Mouse (Mus musculus) large intestine, adult 2 months (tissue): ENCODE measurements around the gene Enthd1. TPM values are rescaled to one million over a fixed set of nuclear protein-coding genes. Genes with fewer than 3 reads are reported as not detected.
"Not testable (repeated sequence)": the region's sequence is repeated elsewhere in the genome, so short reads cannot be mapped to it uniquely, and the experiment has no call there.

Experiments
- DNase-seq: peaks from one replicate; pipeline ENCODE4 v3.0.0-alpha.2; 2012; ENCODE audit warnings: low read depth, low spot score
- WGBS: fragments of 180-500 bp; shearing (Covaris S2); methylation state at CpG from one replicate; pipeline ENCODE4 v1.1.7; 2018; 5-methylcytosine and 5-hydroxymethylcytosine counted together
- polyA plus RNA-seq: library from polyadenylated mRNA; depleted of rRNA; stranded (reverse); fragments of >200 nt; gene quantifications from 2 replicates; pipeline ENCODE4 v1.2.3, GENCODE M21; 2012; rRNA removed

Gene Enthd1
- polyA plus RNA-seq = not detected in 2 replicates

DNA sequence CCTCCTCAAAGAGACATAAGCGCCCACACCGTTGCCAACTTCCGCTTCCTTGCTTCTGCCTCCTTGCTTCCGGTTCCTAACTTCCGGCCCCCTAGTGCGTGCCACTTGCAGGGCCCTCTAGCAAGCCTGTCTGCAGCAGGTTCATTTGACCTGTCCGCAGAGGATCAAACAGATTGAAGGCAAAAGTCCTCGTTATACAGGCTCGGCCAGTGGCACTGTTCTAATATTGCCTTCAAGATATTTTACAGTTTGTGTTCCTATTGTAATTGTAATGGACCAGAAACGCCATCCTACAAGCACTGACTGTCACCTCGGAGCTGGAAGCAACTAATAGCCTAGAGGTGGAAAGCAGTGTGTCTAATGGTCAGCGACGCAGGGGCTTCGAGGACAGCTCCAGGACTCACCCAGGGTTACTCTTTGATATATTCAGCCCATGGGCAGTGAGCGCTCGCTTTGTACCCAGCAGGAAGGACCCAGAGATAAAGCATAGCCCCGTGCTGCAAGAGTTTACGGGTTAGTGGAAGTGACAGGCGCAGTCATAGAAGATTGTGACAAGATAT is at the start of gene Enthd1:
Gene Enthd1 (minus strand): TSS at position 51 of the 560 bp plus-strand sequence.
- 88% methylated on average over 19 of the region's 19 CpGs for WGBS
- no peak for DNase-seq

GRCm38 (mm10) chr15:80613904-80614303 is 48.9 kb upstream of the Enthd1 start:
- WGBS = 59% methylated on average over 5 of the region's 5 CpGs
- DNase-seq = no peak

DNA sequence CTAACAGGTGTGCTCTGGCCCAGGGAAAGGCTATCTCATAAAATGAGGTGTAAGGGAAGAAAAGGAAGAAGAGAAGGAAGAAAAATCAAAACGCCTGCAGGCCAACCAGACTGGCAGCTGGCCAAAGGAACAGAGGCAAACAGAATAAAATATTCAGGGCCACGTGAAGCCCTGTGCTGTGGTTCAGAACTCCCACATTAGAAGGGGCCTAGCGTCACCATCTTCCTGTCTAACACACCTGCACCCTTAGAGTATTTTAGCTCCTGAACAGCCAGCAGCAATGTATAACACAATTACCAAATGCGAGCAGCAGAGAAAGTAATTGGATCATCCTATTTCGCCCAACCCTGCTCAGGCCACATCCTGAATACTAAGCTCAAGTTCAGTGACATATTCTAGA is 46.5 kb upstream of the Enthd1 start:
- WGBS = 45% methylated on average over 5 of the region's 5 CpGs
- no peak for DNase-seq

DNA sequence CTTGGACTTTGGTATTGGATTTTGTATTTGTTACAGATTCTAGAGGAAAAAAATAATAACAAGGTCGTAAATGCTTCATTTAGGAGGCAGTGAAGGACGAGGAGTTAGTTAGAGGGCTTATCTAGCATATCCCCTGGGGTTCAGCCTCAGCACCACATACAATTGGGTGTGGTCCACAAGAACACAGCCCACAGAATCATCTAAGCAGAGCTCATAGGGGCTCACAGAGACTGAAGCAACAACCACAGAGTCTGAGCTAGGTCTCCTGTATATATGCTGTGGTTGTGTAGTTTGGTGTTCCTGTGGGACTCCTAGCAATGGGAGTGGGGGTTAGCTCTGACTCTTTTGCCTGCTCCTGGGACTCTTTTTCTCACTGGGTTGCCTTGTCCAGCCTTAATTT is 45.4 kb upstream of the Enthd1 start:
- WGBS = 60% methylated on average over 2 of the region's 2 CpGs
- DNase-seq = no peak

DNA sequence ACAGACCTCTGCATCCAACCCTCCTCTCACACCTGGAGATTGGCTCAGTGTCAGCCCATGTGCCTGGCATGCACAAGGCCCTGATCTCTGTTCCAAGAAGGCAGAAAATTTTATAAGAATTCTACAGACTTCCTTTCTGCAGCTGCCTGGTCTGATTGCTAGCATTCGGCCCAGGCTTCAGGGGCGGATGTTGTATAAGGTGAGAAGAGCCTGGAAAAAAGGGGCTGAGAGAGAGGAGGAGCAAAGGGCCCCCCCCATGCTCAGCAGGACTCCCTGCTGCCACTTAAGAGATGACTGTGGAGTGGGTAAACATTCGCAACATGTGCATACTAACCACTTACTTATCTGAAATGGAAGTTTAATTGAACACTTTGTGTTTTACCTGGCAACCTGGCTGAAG is 43.0 kb upstream of the Enthd1 start:
- 70% methylated on average over 3 of the region's 3 CpGs for WGBS

GRCm38 (mm10) chr15:80604026-80604425 is 39.1 kb upstream of the Enthd1 start:
- 69% methylated on average over 6 of the region's 6 CpGs for WGBS
- no peak for DNase-seq

More for the DNA sequence above, 43.0 kb upstream of the Enthd1 start:
- DNase-seq = no peak

DNA sequence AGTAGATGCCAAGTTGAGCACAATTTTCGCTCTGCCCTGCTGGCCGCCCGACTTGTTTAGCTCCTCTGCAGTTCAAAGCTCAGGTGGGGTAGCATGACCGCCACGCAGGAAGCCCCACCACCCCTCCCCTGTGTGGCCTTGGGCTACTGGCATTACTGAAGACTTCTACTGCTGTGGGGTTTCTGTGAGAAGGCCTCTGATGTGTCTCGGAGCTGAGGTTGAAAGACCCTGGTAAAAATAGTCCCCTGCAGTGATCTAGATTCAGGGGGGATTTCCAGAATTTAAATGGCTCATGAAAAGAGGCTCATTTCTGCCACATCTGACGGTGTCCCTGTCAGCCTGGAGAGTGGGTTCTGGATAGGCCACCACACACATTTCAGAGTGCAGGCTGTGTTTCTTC is 37.5 kb upstream of the Enthd1 start:
- DNase-seq = no peak
- WGBS = 79% methylated on average over 7 of the region's 7 CpGs

DNA sequence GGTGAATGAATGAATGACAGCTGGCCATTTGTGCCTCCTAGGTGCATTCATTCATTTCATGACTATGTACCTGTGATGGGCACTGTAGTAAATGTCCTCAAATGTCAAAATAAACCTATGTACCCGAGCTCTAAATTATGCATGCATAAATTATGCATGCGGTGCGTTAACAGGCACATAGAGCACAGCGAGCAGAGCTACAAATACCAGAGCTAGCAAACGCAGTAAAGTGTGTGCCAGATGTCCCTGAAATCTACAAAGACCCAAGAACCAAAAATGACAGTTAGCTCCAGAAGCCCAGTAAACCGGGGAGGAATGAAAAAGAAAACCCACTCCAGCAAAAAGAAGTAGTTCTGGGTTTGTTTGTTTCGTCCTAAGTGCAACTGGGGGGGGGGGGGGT is 36.5 kb upstream of the Enthd1 start:
- no peak for DNase-seq
- WGBS = 76% methylated on average over 7 of the region's 7 CpGs

- WGBS = 70% methylated on average over 4 of the region's 4 CpGs
- DNase-seq = no peak
These were observed 34.9 kb upstream of the Enthd1 start for GRCm38 (mm10) chr15:80599843-80600242.

GRCm38 (mm10) chr15:80599213-80599750 is 34.3 kb upstream of the Enthd1 start:
- WGBS = 7% methylated on average over 16 of the region's 16 CpGs
- peak; percentile 31 for DNase-seq

DNA sequence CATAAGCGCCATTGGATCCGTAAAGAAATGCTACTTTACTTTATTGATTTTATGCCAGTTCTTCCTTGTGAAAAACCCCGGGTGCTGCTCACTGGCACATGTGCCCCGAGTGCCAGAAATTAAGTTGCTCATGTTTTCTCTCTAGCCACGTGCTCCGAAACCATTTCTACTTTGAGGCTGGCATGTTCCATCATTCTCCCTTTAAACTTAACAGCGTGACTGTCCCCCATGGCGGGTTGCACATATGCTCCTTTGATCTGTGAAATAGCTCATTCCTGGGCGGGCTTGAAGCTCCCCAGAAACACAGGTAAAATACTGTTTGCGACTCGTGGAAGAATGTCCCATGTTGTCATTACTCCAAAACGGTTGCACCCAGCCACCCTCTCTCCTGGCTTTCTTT is 33.8 kb upstream of the Enthd1 start:
- 41% methylated on average over 12 of the region's 12 CpGs for WGBS

DNA sequence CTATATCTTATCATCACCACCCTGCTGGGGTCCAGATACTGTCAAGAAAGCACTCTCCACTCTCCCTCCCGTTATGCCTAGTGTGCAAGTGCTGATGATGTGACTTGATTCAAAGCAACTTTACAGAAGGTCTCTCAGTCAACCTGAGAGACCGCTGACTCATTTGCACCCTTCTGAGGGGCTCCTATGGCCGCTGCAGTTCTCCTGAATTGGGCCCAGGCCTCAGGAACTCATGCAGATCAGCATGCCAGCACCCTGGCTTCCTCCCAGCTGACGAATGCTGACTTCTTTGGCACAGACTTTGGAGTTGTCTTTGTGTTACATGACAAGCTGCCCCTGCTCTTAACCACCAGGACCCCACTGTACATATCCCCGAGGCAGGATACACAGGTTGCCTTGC is 28.9 kb upstream of the Enthd1 start:
- 63% methylated on average over 5 of the region's 5 CpGs for WGBS
- no peak for DNase-seq

More for the DNA sequence above, 33.8 kb upstream of the Enthd1 start:
- DNase-seq = no peak

DNA sequence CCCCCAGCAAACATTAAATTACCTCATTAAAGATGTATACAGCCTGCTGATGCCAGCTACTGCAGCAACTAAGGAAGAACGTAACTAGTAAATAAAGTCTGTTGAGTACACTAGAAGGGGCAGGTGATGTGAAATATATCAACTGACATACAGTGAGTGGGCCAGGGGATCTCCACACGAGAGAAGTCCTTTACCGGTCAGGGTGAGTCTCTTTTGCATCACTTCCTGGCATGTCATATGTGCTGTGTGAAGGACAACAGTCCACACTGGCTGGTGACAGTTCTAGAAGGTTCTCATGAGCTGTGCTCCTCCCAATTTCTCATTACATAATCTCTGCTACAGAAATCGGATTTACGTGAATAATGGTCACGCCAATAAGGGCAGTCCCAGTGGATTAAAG is 27.8 kb upstream of the Enthd1 start:
- no peak for DNase-seq
- 80% methylated on average over 6 of the region's 6 CpGs for WGBS

GRCm38 (mm10) chr15:80590641-80591040 is 25.7 kb upstream of the Enthd1 start:
- DNase-seq = no peak
- WGBS = 78% methylated on average over 5 of the region's 5 CpGs

GRCm38 (mm10) chr15:80586296-80586695 is 21.3 kb upstream of the Enthd1 start:
- WGBS = 50% methylated on average over 4 of the region's 4 CpGs
- DNase-seq = no peak

- DNase-seq = no peak
- 50% methylated on average over 20 of the region's 20 CpGs for WGBS
These were observed 17.9 kb upstream of the Enthd1 start for GRCm38 (mm10) chr15:80582581-80583495.

GRCm38 (mm10) chr15:80580585-80580984 is 15.6 kb upstream of the Enthd1 start:
- 75% methylated on average over 1 of the region's 1 CpGs for WGBS
- DNase-seq = not testable (repeated sequence)

- DNase-seq = no peak
- 57% methylated on average over 3 of the region's 3 CpGs for WGBS
These were observed 14.2 kb upstream of the Enthd1 start for GRCm38 (mm10) chr15:80579121-80579520.

GRCm38 (mm10) chr15:80577166-80577960 is 12.4 kb upstream of the Enthd1 start:
- WGBS = 34% methylated on average over 22 of the region's 22 CpGs
- no peak for DNase-seq

DNA sequence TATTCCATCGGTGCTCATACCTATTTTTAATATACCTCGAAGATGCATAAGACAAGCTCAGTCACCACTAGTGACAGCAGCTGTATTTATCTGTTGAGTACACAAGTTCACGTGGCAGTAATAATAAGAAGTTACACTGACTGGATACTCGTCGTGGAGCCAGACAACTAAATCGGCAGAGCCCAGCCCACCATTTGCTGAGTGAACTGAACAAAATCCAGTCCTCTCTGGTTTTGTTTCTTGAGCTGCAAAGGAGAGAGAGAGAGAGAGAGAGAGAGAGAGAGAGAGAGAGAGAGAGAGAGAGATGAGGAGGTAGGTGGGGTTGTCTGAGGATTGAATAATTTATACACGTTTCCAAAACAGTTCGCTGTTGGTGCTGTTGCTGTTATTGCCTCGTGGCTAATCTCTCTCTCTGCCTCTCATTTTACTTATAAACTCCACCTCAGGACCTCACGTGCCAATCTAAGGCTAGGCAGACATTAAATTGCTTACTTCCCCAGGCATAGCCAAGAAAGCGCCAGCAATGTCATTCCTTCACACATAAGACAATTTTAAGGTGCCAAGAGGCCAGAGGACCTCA is 11.5 kb upstream of the Enthd1 start:
- DNase-seq = no peak
- WGBS = 68% methylated on average over 11 of the region's 11 CpGs
